Mouse (Mus musculus) CD4-positive, CD25-positive, alpha-beta regulatory T cell, adult 4 months (primary cell): ENCODE measurements around the gene Slc25a26. TPM values are rescaled to one million over a fixed set of nuclear protein-coding genes. Genes with fewer than 3 reads are reported as not detected.
A peak's percentile ranks its signal among the peaks of the same experiment; 100 is the strongest.

Experiments used
- ATAC-seq: one replicate; pipeline ENCODE4 v1.8.0; 2017
- polyA plus RNA-seq, 2 experiments: library from polyadenylated mRNA; unstranded; fragments of 100-300 nt; shearing (Covaris generic); gene quantifications; one replicate each; pipeline ENCODE4 v1.2.1; 2017

Slc25a26 gene
- polyA plus RNA-seq: 1 to 10 TPM; 6.8 to 7.0 TPM

DNA sequence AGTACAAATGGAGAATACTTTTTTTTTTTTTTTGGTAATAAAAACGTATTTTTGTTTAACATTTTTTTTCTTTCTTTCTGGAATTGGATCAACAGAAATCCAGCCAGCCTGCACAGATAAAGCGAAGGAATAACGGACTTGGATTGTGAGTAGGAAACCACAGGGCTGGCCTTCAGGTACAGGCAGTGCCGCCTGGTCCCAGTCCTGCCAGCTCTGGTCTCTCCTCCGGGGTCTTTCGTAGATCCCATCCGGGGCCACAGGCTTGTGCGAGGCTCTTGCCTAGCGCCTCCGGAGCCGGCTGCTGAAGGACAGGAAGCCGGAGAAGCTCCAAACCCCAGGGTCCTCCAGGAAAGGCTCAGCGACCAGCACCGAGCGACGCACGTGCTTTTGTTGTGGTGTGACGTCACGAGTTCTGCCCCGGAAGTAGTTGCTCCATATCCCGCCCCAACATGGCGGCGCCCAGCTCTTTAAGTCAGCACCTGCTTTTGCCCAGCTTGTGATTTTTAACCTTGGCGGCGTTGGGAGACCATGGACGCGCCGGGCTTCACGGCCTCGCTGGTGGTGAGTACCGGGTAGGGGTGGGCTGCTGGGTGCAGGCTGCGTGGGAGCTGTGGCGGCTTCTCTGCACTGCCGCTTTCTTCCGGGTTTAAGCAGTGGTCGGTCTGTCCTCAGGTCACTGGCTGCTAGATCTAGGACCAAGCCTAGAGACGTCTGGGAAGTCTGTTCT lies at the start of gene Slc25a26:
Slc25a26 (plus strand) TSS at position 435 of the 727 bp plus-strand sequence.
- ATAC-seq: peak; percentile 100

GRCm38 (mm10) chr6:94464037-94464891 lies 35.9 kb upstream of the Slc25a26 start:
- ATAC-seq: no peak

DNA sequence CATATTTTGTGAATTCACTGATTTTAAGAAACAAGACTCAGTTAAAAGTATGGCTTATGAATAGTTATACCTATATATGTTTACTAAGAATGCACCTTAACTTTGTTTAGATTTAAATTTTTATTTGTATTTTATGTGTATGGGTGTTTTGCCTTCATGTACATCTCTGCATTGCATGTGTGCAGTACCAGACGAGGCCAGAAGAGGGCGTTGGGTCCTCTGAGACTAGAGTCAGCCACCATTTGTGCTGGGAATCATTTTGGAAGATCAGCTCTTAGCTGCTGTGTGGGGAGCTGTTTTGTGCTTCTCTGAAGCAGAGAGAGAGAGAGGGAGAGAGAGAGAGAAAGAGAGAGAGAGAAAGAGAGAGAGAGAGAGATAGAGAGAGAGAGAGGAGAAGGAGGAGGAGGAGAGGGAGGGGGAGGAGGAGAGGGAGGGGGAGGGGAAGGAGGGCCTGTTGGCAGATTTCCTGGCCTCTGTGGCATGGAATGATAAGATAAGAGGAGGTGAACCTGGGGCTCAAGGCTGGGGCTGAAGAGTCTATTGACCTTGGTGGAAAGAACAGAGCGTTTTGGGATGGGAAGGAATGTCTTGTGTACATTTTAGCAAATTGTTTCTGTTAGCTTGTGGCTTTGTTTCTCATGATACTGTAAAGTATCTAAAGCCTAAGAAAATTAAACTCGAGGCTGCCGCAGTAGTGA lies 33.5 kb upstream of the Slc25a26 start:
- ATAC-seq: no peak

DNA sequence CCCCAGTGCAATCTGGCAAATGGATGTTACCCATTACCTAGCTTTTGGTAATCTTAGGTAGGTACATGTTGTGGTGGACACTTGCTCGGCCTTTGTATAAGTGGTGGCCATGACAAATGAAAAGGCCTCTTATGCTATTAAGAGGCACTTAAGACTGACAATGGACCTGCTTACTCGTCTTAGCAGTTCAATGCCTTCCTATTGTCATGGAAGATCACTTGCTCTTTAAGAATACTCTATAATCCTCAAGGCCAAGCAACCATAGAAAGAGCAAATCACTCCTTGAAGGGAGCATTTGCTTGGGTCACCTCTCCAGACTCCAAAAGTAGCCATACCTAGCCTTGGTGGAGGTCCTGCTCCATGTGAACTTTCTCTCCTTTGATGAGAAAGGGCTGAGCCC lies 7.4 kb upstream of the Slc25a26 start:
- no peak for ATAC-seq

- ATAC-seq: no peak
These were observed 3.8 kb downstream of the Slc25a26 start for GRCm38 (mm10) chr6:94503963-94504362.

- ATAC-seq: no peak
These were observed 7.8 kb downstream of the Slc25a26 start for GRCm38 (mm10) chr6:94507921-94508320.

DNA sequence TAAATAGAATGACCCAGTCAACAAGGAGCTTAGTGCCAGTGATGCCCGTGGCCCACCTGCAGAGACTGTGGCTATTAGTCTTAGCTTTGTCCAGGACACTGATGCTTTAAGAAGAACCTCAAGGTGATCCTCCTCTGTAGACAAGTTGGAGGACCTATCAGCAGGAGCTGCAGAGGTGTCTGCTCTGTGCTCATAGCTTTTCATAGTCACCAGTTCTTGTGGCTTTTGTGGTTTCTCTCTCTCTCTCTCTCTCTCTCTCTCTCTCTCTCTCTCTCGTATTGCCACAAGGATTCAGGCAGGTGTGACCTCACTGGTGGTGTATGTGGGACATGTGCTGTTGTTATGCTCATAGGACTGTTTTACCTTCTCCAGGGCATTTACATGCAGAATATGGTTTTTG lies 8.7 kb downstream of the Slc25a26 start:
- no peak for ATAC-seq

GRCm38 (mm10) chr6:94509220-94509619 lies 9.1 kb downstream of the Slc25a26 start:
- ATAC-seq: no peak

DNA sequence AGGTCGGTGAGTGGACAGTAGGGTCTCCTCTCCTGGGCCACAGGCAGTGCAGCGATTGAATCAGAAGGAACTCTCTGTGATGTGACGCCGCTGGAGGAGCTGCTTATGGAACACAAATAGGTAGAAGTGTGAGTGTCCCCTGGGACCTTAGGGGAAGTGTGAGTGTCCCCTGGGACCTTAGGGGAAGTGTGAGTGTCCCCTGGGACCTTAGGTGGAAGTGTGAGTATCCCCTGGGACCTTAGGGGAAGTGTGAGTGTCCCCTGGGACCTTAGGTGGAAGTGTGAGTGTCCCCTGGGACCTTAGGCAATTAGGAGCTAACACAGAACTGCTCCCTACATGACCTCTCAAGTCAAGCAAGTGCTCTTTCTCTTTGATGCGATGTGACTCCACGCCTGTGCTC lies 18.0 kb downstream of the Slc25a26 start:
- ATAC-seq: no peak

DNA sequence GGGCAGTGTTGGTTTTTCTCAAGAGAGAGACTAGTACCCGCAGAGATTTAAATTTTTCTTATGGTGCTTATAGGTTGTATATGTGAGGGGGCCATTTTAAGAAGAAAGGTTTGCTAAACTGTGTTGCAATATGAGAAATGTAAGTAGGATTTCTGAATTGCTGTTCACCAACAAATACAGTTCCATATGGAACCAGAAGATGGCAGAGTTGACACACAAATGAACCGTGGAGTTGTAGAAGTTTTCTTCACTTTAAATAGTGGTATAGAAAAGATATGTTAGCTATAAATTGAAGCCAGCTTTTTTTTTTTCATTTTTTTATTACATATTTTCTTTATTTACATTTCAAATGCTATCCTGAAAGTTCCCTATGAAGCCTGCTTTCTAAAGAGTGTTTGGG lies 24.2 kb downstream of the Slc25a26 start:
- peak; percentile 62 for ATAC-seq

DNA sequence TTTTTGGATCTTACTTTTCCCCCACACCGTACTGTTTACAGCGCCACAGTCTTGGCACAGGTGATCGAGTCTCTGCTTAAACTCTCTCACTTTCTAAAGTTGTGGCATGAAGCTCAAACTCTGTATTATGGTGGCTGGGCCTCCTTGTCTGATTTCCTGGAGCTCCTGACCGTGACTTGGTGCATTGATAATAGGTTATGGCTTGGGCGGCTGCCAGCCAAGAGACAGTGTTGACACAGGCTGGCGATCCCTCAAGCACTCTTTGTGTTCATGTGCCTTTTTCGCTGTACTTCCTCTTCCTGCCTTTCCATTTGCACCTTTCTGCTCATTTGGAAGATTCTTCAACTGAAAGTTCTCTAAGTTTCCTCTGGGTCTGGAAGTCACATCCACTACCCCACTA lies 30.6 kb downstream of the Slc25a26 start:
- no peak for ATAC-seq

DNA sequence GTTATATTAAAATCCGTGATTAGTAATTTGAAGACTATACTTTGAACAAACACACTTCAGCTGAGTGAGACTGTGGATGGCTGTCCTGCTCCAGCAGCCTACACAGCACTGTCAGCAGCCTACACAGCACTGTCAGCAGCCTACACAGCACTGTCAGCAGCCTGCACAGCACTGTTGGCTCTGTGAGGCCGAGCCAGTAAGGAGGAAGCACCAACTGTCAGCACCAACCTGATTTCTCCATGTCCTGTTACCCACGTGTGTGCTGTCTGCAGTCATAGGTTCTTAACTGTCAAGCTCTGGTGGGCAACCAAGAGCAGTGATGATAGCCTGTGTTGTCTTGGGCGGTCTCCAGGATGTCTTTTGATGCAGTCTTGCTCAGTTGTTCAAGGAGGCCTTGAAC lies 32.0 kb downstream of the Slc25a26 start:
- ATAC-seq: no peak

- ATAC-seq: no peak
These were observed 36.3 kb downstream of the Slc25a26 start for GRCm38 (mm10) chr6:94536478-94536877.

GRCm38 (mm10) chr6:94537652-94538051 lies 37.5 kb downstream of the Slc25a26 start:
- no peak for ATAC-seq

DNA sequence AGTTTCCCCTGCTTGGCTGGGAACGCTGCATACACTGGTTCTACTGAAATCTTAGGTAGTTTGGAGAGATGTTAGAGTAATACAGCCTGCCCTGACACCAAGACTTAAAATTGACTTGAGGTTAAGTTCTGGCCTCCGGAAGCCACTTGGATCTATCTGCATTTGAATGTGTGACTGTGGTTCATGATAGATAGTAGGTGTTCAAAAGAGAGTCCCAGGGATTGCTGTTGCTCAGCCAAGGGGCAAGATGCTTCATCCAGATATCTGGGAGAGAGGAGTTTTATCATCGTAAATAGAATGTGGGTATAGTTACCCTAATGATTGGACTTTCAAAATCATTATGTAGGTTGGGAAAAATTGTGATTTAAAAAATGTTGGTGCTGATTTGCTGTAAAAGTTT lies 40.0 kb downstream of the Slc25a26 start:
- no peak for ATAC-seq

- ATAC-seq: no peak
These were observed 40.5 kb downstream of the Slc25a26 start for GRCm38 (mm10) chr6:94540615-94541014.

DNA sequence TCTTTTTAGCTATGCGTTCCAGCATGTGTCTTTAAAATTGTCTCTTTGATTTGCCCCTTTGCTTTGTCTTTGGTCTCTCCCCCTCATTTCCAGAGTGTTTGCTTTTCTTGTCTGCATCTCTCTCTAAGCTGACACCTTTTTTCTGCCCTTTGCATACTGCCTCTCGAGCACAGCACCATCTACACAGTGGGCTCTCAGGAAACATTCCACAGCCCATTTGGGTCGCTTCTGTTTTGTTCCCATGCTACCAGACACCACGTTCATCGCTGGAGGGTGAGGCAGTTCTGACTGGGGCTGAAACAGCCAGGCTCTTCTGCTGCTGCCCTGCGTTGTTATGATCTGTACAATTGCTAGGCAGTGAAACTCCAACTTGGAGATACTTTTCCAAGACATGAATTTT lies 41.0 kb downstream of the Slc25a26 start:
- no peak for ATAC-seq

DNA sequence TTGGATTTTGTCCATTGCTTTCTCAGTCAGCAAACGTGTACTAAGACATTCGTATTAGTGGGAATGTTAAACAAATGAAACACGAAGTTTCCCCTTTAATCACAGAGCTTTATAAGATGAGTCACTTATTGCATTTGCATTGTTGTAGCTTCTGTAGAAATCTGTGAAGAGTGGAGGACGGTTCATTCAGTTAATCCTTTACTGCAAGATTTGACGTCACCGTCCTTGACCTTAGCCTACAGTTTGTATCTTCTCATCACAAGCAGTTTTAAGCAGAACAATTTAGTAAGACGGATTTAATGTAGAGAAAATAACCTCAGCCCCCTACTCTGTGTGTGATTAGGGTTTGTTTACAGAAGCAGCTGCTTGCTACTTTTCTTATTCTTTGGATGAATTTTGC lies 41.7 kb downstream of the Slc25a26 start:
- ATAC-seq: no peak

DNA sequence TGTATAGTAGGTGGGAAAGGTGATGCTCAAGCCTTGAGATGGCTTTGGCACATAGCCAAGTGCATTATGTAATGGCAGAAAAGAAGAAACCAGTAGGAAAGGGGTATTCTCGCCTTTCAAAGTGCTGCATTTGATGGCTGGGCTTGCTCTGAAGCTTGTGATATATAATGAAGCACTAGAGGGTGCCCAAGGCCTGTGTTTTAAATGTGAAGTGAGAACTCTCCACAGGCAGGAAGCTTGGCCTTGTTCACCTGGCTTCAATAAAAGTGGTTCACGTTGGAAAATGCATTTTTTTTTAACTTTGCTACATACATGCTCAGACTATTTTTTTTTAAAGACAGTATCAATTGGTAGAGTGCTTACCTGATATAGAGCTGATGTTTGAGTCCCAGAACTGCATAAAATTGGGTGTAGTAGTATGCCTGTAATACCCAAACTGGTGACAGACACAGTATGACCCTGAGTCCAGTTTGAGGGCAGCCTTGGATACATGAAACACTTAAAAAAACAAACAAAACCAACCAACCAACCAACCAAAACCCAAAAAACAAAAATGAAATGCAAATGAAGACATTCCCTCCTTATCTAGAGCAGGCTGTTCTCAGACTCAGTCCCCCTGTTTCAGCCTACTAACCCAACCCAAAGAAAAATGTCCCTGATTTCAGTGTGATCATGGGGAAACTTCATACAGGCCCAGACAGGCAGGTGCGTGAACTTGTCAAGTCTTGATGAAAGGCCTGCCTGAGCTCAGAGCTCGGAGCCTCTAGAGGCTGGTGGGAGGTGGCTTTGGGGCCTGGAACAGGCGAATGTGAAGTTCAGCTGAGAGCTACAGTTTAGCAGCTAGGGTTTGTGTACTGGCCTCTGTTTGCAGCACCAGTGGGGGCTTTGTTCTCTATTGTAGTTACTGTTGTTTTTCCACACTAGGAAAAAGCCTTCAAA lies 44.0 kb downstream of the Slc25a26 start:
- ATAC-seq: peak; percentile 72

- ATAC-seq: no peak
These were observed 47.1 kb downstream of the Slc25a26 start for GRCm38 (mm10) chr6:94547239-94547638.

- ATAC-seq: no peak
These were observed 50.2 kb downstream of the Slc25a26 start for GRCm38 (mm10) chr6:94550298-94550697.

DNA sequence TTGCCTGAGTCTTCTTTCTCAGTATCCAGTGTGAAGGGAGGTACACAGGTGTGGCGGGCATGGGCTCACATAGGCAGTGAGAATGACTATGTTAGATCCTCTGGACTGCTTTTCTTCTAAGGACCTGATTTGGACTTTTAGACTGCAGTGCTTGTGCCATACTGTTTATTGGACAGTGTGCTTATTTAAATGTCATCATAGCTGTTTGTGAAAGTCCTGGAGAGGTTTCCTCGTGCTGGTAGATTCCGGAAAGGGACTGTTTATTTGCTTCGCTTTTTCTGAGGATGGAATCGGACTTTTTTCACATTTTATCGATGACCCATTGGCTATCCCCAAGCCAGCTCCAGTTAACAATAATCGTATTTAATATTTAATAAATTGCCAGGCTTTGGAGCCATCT lies 50.7 kb downstream of the Slc25a26 start:
- ATAC-seq: no peak
